Mouse (Mus musculus) hindbrain, embryonic 16.5 days (tissue): ENCODE measurements around the gene Scg5. TPM values are rescaled to one million over a fixed set of nuclear protein-coding genes. Genes with fewer than 3 reads are reported as not detected.
A peak's percentile ranks its signal among the peaks of the same experiment; 100 is the strongest.

Source experiments
- ATAC-seq: fragments of 200-750 bp; cut with Nextera tagmentation; 2 replicates; pipeline ENCODE4 v1.8.0; 2017; ENCODE audit warnings: moderate TSS enrichment, moderate library complexity
- H3K27ac ChIP-seq: fragments of 300-500 bp; sonication (generic); 2 replicates; pipeline ENCODE4 v1.5.1; 2014; ENCODE audit warnings: low read depth, mild to moderate bottlenecking, control low read depth, low read length, moderate library complexity
- H3K27me3 ChIP-seq: fragments of 300-500 bp; sonication (generic); replicated peaks from 2 replicates; pipeline ENCODE4 v1.6.1; 2014; ENCODE audit warnings: low read length; ENCODE audit not compliant: control insufficient read depth, insufficient read depth
- H3K36me3 ChIP-seq: fragments of 300-500 bp; sonication (generic); 2 replicates; pipeline ENCODE4 v1.6.1; 2014; ENCODE audit warnings: mild to moderate bottlenecking, low read length, moderate library complexity, mixed read lengths; ENCODE audit not compliant: control insufficient read depth, insufficient read depth
- H3K4me1 ChIP-seq: fragments of 300-500 bp; sonication (generic); 2 replicates; pipeline ENCODE4 v1.6.1; 2014; ENCODE audit warnings: low read depth, low read length; ENCODE audit not compliant: control insufficient read depth, insufficient read depth
- H3K4me2 ChIP-seq: fragments of 300-500 bp; sonication (generic); 2 replicates; pipeline ENCODE4 v1.6.1; 2014; ENCODE audit warnings: mild to moderate bottlenecking, low read length, control low read depth, moderate library complexity
- H3K4me3 ChIP-seq: fragments of 300-500 bp; sonication (generic); 2 replicates; pipeline ENCODE4 v1.5.1; 2014; ENCODE audit warnings: mild to moderate bottlenecking, low read length, control low read depth, moderate library complexity
- H3K9ac ChIP-seq: fragments of 300-500 bp; sonication (generic); 2 replicates; pipeline ENCODE4 v1.6.1; 2014; ENCODE audit warnings: low read depth, mild to moderate bottlenecking, control low read depth, low read length, moderate library complexity
- H3K9me3 ChIP-seq: fragments of 300-500 bp; sonication (generic); 2 replicates; pipeline ENCODE4 v1.6.1; 2014; ENCODE audit warnings: mild to moderate bottlenecking, low read length, moderate library complexity; ENCODE audit not compliant: control insufficient read depth
- WGBS: fragments of 180-500 bp; shearing (Covaris S2); extraction: QIAGEN DNeasy Blood & Tissue Kit; methylation state at CpG from one replicate; pipeline ENCODE4 v1.1.7; 2014; 5-methylcytosine and 5-hydroxymethylcytosine counted together
- polyA plus RNA-seq: library from polyadenylated mRNA; unstranded; fragments of >200 nt; fragmentation: Nextera tagmentation; extraction: Ambion mirVana; gene quantifications from 2 replicates; pipeline ENCODE4 v1.2.1, GENCODE M21; 2015

Scg5 gene
- 228 and 265 TPM in 2 replicates for polyA plus RNA-seq

GRCm38 (mm10) chr2:113828943-113829882, at the start of gene Scg5:
Gene Scg5 (minus strand): TSS chr2:113829121.
- 7% methylated on average over 23 of the region's 23 CpGs for WGBS
- H3K4me1 ChIP-seq = peaks cover 27% of the 10 kb centered on the region
- peak within 1 kb of the TSS; percentile 91 for H3K27ac ChIP-seq
- no peaks in the 10 kb centered on the region for H3K27me3 ChIP-seq
- H3K9ac ChIP-seq = peak within 1 kb of the TSS; percentile 73
- H3K4me2 ChIP-seq = peak within 1 kb of the TSS; percentile 80
- ATAC-seq = peak; percentile 98
- H3K9me3 ChIP-seq = no peaks in the 10 kb centered on the region
- no peaks in the 10 kb centered on the region for H3K36me3 ChIP-seq
- peak within 1 kb of the TSS; percentile 45 for H3K4me3 ChIP-seq

GRCm38 (mm10) chr2:113870115-113870514, 41.2 kb upstream of the Scg5 start:
- 86% methylated on average over 1 of the region's 1 CpGs for WGBS

GRCm38 (mm10) chr2:113868404-113868803, 39.5 kb upstream of the Scg5 start:
- ATAC-seq = no peak
- H3K9me3 ChIP-seq = no peaks in the 10 kb centered on the region
- 82% methylated on average over 4 of the region's 4 CpGs for WGBS
- no peaks in the 10 kb centered on the region for H3K4me1 ChIP-seq
- H3K27me3 ChIP-seq = no peaks in the 10 kb centered on the region
- H3K36me3 ChIP-seq = no peaks in the 10 kb centered on the region
- H3K4me2 ChIP-seq = no peak overlapping the region
- no peak overlapping the region for H3K4me3 ChIP-seq
- H3K27ac ChIP-seq = no peak overlapping the region
- H3K9ac ChIP-seq = no peak overlapping the region

More at GRCm38 (mm10) chr2:113870115-113870514, 41.2 kb upstream of the Scg5 start:
- no peaks in the 10 kb centered on the region for H3K9me3 ChIP-seq
- H3K4me2 ChIP-seq = no peak overlapping the region
- no peaks in the 10 kb centered on the region for H3K36me3 ChIP-seq
- no peaks in the 10 kb centered on the region for H3K27me3 ChIP-seq
- no peaks in the 10 kb centered on the region for H3K4me1 ChIP-seq
- no peak overlapping the region for H3K4me3 ChIP-seq
- no peak for ATAC-seq
- H3K9ac ChIP-seq = no peak overlapping the region
- H3K27ac ChIP-seq = no peak overlapping the region

GRCm38 (mm10) chr2:113866155-113866554, 37.2 kb upstream of the Scg5 start:
- Histone ChIP-seq H3K4me3 (no peak overlapping the region), H3K4me1 (no peaks in the 10 kb centered on the region), H3K9me3 (no peaks in the 10 kb centered on the region), H3K9ac (no peak overlapping the region), H3K4me2 (no peak overlapping the region), H3K36me3 (no peaks in the 10 kb centered on the region), H3K27ac (no peak overlapping the region), H3K27me3 (no peaks in the 10 kb centered on the region)
- WGBS = 39% methylated on average over 2 of the region's 2 CpGs
- no peak for ATAC-seq

GRCm38 (mm10) chr2:113849141-113849540, 20.2 kb upstream of the Scg5 start:
- H3K4me3 ChIP-seq = peak overlapping the region; percentile 84
- WGBS = under 1% methylated on average over 3 of the region's 3 CpGs

GRCm38 (mm10) chr2:113848245-113849121, 19.6 kb upstream of the Scg5 start, which contains the start of gene Arhgap11a:
Gene Arhgap11a (minus strand): TSS chr2:113848661.
- Histone ChIP-seq H3K9ac (peak within 1 kb of the TSS; percentile 63), H3K9me3 (no peaks in the 10 kb centered on the region), H3K4me1 (peaks cover 13% of the 10 kb centered on the region), H3K36me3 (no peaks in the 10 kb centered on the region), H3K27ac (peak within 1 kb of the TSS; percentile 85), H3K4me2 (peak within 1 kb of the TSS; percentile 99), H3K4me3 (peak within 1 kb of the TSS; percentile 84), H3K27me3 (no peaks in the 10 kb centered on the region; the same call in 1 of the 2 replicates)
- ATAC-seq = peak; percentile 98
- under 1% methylated on average over 48 of the region's 48 CpGs for WGBS

More at GRCm38 (mm10) chr2:113849141-113849540, 20.2 kb upstream of the Scg5 start:
- H3K36me3 ChIP-seq = no peaks in the 10 kb centered on the region
- no peaks in the 10 kb centered on the region for H3K9me3 ChIP-seq
- peak; percentile 71 for ATAC-seq
- H3K4me1 ChIP-seq = peaks cover 13% of the 10 kb centered on the region
- peak overlapping the region; percentile 63 for H3K9ac ChIP-seq
- peak overlapping the region; percentile 85 for H3K27ac ChIP-seq
- no peaks in the 10 kb centered on the region; the same call in 1 of the 2 replicates for H3K27me3 ChIP-seq
- H3K4me2 ChIP-seq = peak overlapping the region; percentile 99

GRCm38 (mm10) chr2:113847678-113848244, 18.8 kb upstream of the Scg5 start:
- Histone ChIP-seq H3K9me3 (no peaks in the 10 kb centered on the region), H3K4me1 (peaks cover 13% of the 10 kb centered on the region), H3K4me2 (peak overlapping the region; percentile 99), H3K4me3 (peak overlapping the region; percentile 84), H3K27ac (no peak overlapping the region), H3K27me3 (no peaks in the 10 kb centered on the region; the same call in 1 of the 2 replicates), H3K9ac (peak overlapping the region; percentile 63), H3K36me3 (no peaks in the 10 kb centered on the region)
- WGBS = 1% methylated on average over 24 of the region's 24 CpGs
- ATAC-seq = peak; percentile 3

GRCm38 (mm10) chr2:113845081-113845480, 16.2 kb upstream of the Scg5 start:
- H3K27ac ChIP-seq = no peak overlapping the region
- WGBS = 80% methylated on average over 4 of the region's 4 CpGs
- no peak overlapping the region for H3K9ac ChIP-seq
- no peaks in the 10 kb centered on the region for H3K9me3 ChIP-seq
- no peak overlapping the region for H3K4me2 ChIP-seq
- H3K36me3 ChIP-seq = no peaks in the 10 kb centered on the region
- no peak overlapping the region for H3K4me3 ChIP-seq
- no peaks in the 10 kb centered on the region for H3K27me3 ChIP-seq
- no peak for ATAC-seq
- peaks cover 13% of the 10 kb centered on the region for H3K4me1 ChIP-seq
